Mouse (Mus musculus): Measurements from ENCODE around the gene C2cd2l. TPM values are rescaled to one million over a fixed set of nuclear protein-coding genes. Genes with fewer than 3 reads are reported as not detected.
"Not testable (repeated sequence)": the region's sequence is repeated elsewhere in the genome, so short reads cannot be mapped to it uniquely, and the experiment has no call there.

The C2cd2l gene
- polyA plus RNA-seq, 1 experiment, result 77.9 TPM

DNA sequence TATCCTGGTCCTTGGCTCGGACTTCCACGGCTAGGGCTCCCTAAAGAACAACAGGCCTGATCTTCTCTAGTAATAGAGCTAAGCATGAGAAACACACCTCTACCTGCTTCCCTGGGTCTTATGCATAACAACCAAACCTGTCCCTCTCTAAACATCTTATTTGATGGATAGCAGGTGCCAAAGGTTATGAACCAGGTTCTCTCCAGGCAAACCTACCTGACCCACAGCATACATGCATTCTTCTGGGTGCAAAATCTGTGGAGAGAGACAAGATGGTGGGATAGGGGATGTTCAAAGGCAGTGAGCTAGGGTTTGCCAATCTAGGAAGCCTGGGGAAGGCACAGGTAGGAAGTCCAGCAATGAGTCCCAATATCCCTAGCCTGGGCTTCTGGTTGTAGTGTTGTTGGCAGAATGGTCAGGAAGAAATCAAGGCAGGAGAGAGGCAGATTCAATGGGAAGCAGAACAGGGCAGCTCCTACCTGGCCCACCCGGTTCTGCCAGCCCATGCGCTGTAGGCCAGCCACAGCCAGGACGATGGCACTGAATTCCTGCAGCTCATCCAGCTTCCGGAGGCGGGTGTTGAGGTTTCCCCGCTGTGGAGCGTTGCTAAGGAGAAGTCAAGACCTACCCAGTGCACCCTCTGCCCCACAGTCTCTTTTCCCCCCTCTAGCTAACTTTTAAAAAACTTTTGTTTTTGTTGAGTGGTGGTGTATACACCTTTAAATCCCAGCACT is 17.5 kb upstream of the C2cd2l start:
- TF ChIP-seq POLR2A (IDR thresholded peaks at IDR 0.05; ENCODE audit: borderline replicate concordance, extremely low read depth, low read depth, low read length) (no peak), CTCF (IDR thresholded peaks at IDR 0.05; ENCODE audit: insufficient read depth, low read length) (no peak)
- Histone ChIP-seq H3K4me1 (ENCODE audit: control insufficient read depth, insufficient read depth, low read length) (no peaks in the 10 kb centered on the region; the same call in 1 of the 2 replicates), H3K4me3 (replicated peaks; ENCODE audit: extremely low read depth, low read depth, low read length) (no peak overlapping the region)
- 67% methylated on average over 9 of the region's 9 CpGs for WGBS
- DNase-seq, result no peak

DNA sequence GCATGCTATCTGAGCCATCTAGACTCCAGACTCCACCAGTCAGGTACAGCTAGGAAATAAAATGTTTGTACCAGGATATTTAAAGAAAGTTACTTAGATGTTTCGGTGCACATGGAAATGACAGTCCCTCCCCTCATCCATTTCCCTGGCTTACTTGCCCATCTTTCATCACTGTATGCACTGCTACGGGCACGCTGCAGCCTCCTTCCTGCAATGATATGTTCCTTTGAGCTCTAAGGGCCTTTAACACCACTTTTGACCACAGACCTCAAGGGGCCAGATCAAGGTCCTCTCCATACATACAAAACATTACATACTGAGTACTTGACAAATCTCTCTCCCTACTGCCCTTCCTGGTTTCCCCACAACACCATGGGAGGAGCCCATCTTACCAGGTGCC is 16.9 kb upstream of the C2cd2l start:
- Histone ChIP-seq H3K4me3 (replicated peaks; ENCODE audit: extremely low read depth, low read depth, low read length) (no peak overlapping the region), H3K4me1 (ENCODE audit: control insufficient read depth, insufficient read depth, low read length) (no peaks in the 10 kb centered on the region; the same call in 1 of the 2 replicates)
- TF ChIP-seq CTCF (IDR thresholded peaks at IDR 0.05; ENCODE audit: insufficient read depth, low read length) (no peak), POLR2A (IDR thresholded peaks at IDR 0.05; ENCODE audit: borderline replicate concordance, extremely low read depth, low read depth, low read length) (no peak)
- WGBS, result 68% methylated on average over 3 of the region's 3 CpGs
- DNase-seq, result no peak

DNA sequence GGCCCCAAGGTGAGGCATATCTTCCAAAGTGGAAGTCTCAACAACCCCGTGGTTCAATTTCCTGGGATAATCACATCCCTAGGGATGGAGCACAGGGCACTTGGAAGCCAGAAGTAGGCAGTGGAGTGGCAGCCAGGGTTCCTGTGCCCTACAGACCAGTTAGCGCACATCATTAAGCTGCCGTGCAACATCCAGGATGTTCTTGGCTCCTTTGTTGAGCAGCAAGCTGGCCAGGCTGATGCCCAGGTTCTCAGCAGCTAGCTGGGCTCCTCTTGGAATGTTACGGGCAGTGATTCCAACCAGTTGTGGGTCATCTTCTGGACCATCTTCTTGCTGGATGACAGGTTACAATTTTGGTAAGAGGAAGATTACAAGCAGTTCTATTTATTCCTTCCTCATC is 16.4 kb upstream of the C2cd2l start:
- 46% methylated on average over 4 of the region's 4 CpGs for WGBS
- not testable (repeated sequence) for DNase-seq; H3K4me1 ChIP-seq (ENCODE audit: control insufficient read depth, insufficient read depth, low read length); H3K4me3 ChIP-seq (replicated peaks; ENCODE audit: extremely low read depth, low read depth, low read length)

DNA sequence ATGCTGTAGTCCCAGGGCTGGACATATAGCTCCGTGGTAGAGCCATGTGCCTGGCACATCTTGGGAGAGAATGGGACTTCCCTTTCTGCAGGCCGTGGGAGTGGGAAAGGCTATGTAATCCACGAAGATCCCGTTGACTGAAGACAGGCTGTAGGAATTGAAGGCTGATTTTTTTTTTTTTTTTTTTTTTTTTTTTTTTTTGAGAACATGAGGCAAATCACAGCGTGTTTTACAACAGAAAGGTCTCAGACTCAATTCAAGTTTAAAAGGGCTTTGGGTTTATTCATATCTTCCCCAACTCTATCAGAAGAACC is 16.0 kb upstream of the C2cd2l start:
- 12% methylated on average over 5 of the region's 5 CpGs for WGBS

DNA sequence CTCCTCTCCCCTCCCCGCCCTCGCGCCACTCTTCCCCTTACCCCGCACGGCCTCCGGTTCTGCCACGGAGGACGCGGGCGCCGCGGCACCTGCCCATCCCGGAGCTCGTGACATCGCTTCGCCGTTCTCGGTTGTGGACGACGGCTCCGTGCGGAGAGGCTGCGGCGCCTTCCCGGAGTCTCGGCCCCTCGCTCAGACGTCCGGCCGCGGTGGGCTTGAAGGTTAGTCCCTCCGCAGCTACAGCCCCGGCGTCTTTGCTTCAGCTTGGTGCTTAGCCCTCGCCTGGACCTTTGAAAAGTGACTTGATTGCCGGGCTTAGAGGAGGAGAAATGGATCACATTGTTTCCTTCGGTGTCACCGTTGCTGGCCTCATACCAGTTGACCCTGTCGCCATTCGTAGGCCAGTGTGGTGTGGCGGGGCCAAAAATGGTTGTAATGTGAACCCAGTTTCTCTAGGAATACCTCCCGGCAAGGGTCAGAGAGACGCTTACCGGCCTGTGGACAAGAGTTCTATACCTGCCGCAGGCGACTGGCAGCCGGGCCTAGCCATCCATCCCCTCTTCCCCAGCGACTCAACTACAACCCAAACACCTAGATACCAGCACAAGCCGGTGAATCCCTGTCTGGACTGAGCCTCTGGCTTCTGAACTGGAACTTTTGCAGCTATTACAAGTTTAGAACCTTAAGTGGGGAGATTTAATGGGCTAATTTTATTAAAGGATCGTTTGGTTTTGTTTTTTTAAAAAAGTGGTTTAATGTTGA is 15.4 kb upstream of the C2cd2l start:
- under 1% methylated on average over 50 of the region's 50 CpGs for WGBS
- no peak for TF ChIP-seq POLR2A (IDR thresholded peaks at IDR 0.05; ENCODE audit: borderline replicate concordance, extremely low read depth, low read depth, low read length)
- no peak for TF ChIP-seq CTCF (IDR thresholded peaks at IDR 0.05; ENCODE audit: insufficient read depth, low read length)
- Histone ChIP-seq H3K4me1 (ENCODE audit: control insufficient read depth, insufficient read depth, low read length) (no peaks in the 10 kb centered on the region; the same call in 1 of the 2 replicates), H3K4me3 (replicated peaks; ENCODE audit: extremely low read depth, low read depth, low read length) (peak overlapping the region; percentile 87)
- DNase-seq, result no peak

More for the DNA sequence above, 16.0 kb upstream of the C2cd2l start:
- TF ChIP-seq POLR2A (IDR thresholded peaks at IDR 0.05; ENCODE audit: borderline replicate concordance, extremely low read depth, low read depth, low read length) (no peak), CTCF (IDR thresholded peaks at IDR 0.05; ENCODE audit: insufficient read depth, low read length) (no peak)
- DNase-seq, result no peak
- Histone ChIP-seq H3K4me1 (ENCODE audit: control insufficient read depth, insufficient read depth, low read length) (no peaks in the 10 kb centered on the region; the same call in 1 of the 2 replicates), H3K4me3 (replicated peaks; ENCODE audit: extremely low read depth, low read depth, low read length) (no peak overlapping the region)

DNA sequence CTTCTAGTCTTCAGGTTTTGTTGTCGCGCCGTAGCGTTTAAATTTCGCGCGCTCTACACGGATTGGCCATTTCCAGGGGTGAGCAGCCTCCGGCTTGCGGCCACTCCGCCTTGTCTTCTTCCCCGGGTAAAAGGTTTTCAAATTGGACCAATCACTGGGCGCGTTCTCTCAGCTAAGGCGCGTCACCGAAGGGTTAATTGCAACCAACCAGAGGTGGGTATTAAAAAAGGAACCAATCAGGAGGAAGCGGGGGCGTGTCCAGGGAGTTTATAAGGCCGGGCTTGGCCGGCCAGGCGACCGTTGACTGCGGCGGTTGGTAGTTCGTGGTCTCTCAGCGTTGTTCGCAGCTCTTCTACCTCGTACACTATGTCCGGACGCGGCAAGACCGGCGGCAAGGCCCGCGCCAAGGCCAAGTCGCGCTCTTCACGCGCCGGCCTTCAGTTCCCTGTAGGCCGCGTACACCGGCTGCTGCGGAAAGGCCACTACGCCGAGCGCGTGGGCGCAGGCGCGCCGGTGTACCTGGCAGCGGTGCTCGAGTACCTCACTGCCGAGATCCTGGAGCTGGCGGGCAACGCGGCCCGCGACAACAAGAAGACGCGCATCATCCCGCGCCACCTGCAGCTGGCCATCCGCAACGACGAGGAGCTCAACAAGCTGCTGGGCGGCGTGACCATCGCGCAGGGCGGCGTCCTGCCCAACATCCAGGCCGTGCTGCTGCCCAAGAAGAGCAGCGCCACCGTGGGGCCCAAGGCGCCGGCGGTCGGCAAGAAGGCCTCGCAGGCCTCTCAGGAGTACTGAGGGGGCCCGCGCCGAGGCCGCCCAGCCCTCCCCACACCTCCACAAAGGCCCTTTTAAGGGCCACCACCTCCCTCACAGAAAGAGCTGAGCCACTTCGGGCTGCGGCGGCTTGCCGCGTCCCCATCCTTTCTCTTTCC is 14.6 kb upstream of the C2cd2l start, which contains the start of gene H2afx:
H2afx (plus strand) TSS at position 299 of the 935 bp plus-strand sequence.
- TF ChIP-seq POLR2A (IDR thresholded peaks at IDR 0.05; ENCODE audit: borderline replicate concordance, extremely low read depth, low read depth, low read length) (peak; percentile 100), CTCF (IDR thresholded peaks at IDR 0.05; ENCODE audit: insufficient read depth, low read length) (no peak)
- DNase-seq, result peak; percentile 98
- peak within 1 kb of the TSS; percentile 87 for H3K4me3 ChIP-seq (replicated peaks; ENCODE audit: extremely low read depth, low read depth, low read length)
- no peaks in the 10 kb centered on the region; the same call in 1 of the 2 replicates for H3K4me1 ChIP-seq (ENCODE audit: control insufficient read depth, insufficient read depth, low read length)
- under 1% methylated on average over 91 of the region's 91 CpGs for WGBS

DNA sequence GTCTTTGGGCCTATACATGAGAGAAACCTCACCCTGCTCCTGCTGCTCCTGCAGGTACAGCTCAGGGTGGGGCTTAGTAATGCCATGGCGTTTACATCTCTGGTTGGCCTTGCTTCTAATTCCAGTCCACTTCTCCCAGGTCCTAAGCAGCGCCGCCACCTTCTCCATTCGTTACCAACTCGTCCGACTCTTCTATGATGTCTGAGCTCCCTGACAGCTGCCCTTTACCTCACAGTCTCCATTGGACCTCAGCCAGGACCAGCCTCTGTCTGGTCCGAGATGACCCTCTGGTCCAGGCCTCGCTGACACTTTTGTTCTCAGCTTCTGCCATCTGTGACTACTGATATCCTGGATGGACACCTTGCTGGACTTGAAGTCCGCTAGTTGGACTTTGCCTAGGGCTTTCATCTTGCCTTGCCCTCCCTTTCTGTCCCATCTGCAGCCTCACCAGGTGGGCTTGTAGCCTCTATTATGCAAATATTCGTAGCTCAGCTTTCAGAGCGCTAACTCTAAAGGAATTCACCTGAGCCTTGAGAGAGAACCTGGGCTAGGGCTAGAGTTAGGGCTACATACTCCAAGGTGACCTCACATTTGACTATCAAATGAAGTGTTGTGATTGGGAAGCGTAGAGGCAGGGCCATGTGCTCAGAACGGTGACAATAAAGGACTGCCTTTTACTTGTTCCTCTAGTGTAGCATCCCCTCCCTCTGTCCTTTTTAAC is 13.0 kb upstream of the C2cd2l start:
- no peak for DNase-seq
- TF ChIP-seq POLR2A (IDR thresholded peaks at IDR 0.05; ENCODE audit: borderline replicate concordance, extremely low read depth, low read depth, low read length), result no peak
- TF ChIP-seq CTCF (IDR thresholded peaks at IDR 0.05; ENCODE audit: insufficient read depth, low read length), result no peak

DNA sequence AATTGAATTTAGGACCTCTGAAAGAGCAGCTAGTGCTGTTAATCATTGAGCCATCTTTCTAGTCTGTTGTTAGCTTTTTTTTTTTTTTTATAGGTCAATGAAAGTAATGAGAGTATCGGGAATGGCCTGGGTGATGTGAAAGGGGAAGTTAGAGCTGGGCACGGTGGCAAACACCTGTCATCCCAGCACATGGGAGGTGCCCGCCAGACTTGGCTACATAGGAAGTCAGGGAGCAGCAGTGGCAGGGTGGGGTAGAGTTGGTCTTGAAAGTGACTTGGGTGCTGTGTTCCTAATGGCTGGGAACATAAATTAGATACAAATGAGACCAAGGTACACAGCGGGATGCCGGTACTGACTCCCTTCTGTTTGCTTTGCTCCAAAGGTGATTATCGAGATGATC is 10.7 kb upstream of the C2cd2l start:
- Histone ChIP-seq H3K4me1 (ENCODE audit: control insufficient read depth, insufficient read depth, low read length) (peaks cover 8% of the 10 kb centered on the region; the same call in 1 of the 2 replicates), H3K4me3 (replicated peaks; ENCODE audit: extremely low read depth, low read depth, low read length) (no peak overlapping the region)
- TF ChIP-seq POLR2A (IDR thresholded peaks at IDR 0.05; ENCODE audit: borderline replicate concordance, extremely low read depth, low read depth, low read length) (no peak), CTCF (IDR thresholded peaks at IDR 0.05; ENCODE audit: insufficient read depth, low read length) (no peak)
- WGBS, result 88% methylated on average over 6 of the region's 6 CpGs
- no peak for DNase-seq

More for the DNA sequence above, 13.0 kb upstream of the C2cd2l start:
- Histone ChIP-seq H3K4me1 (ENCODE audit: control insufficient read depth, insufficient read depth, low read length) (no peaks in the 10 kb centered on the region; the same call in 1 of the 2 replicates), H3K4me3 (replicated peaks; ENCODE audit: extremely low read depth, low read depth, low read length) (no peak overlapping the region)
- WGBS, result 91% methylated on average over 13 of the region's 13 CpGs

Measured in lung, adult 2 months (tissue).